Mouse (Mus musculus): ENCODE data around the gene Ifih1. TPM values are rescaled to one million over a fixed set of nuclear protein-coding genes. Genes with fewer than 3 reads are reported as not detected.

The Ifih1 gene
- polyA plus RNA-seq, 1 experiment, result 2.5 TPM

- no peak for DNase-seq (ENCODE audit: low read depth)
Observed at GRCm38 (mm10) chr2:62549131-62549530, 96.9 kb downstream of the Ifih1 start.

GRCm38 (mm10) chr2:62548104-62548503 lies 98.0 kb downstream of the Ifih1 start:
- no peak for DNase-seq (ENCODE audit: low read depth)

Other genes starting within 250 kb of the Ifih1 start
- gene Dpp4, start 234.0 kb downstream of the Ifih1 start, polyA plus RNA-seq (2012; rRNA removed), result 17.3 and 22.4 TPM in 2 replicates
- gene Gcg, start 162.6 kb downstream of the Ifih1 start, polyA plus RNA-seq (2012; rRNA removed), result not detected in 2 replicates
- gene Fap, start 72.2 kb downstream of the Ifih1 start, polyA plus RNA-seq (2012; rRNA removed), result 1.8 and 2.4 TPM in 2 replicates
- 15.6 and 16.8 TPM in 2 replicates for gene Gca, start 18.0 kb upstream of the Ifih1 start, polyA plus RNA-seq (2012; rRNA removed)

Measured in gonadal fat pad, adult 2 months (tissue).